Mouse (Mus musculus): ENCODE results near the gene Grxcr1. TPM values are rescaled to one million over a fixed set of nuclear protein-coding genes. Genes with fewer than 3 reads are reported as not detected.

Gene Grxcr1
- polyA plus RNA-seq, 1 experiment from 2014 or later, result not detected

GRCm38 (mm10) chr5:68033345-68033744, 1.7 kb downstream of the Grxcr1 start:
- H3K9ac ChIP-seq, result no peak overlapping the region
- H3K27ac ChIP-seq, result no peak overlapping the region
- no peaks in the 10 kb centered on the region for H3K4me1 ChIP-seq (replicated peaks)
- DNase-seq (no peak), ATAC-seq (ENCODE audit: low read depth) (no peak)
- no peaks in the 10 kb centered on the region for H3K27me3 ChIP-seq
- no peak overlapping the region for H3K4me3 ChIP-seq (replicated peaks)
- no peaks in the 10 kb centered on the region for H3K9me3 ChIP-seq (replicated peaks)
- H3K4me2 ChIP-seq, result no peak overlapping the region
- H3K36me3 ChIP-seq, result no peaks in the 10 kb centered on the region
- WGBS (ENCODE audit: insufficient replicate concordance), result 50% methylated on average over 2 of the region's 2 CpGs

- H3K9ac ChIP-seq, result no peak overlapping the region
- no peaks in the 10 kb centered on the region for H3K27me3 ChIP-seq
- H3K4me2 ChIP-seq, result no peak overlapping the region
- no peaks in the 10 kb centered on the region for H3K4me1 ChIP-seq (replicated peaks)
- no peak overlapping the region for H3K27ac ChIP-seq
- H3K36me3 ChIP-seq, result no peaks in the 10 kb centered on the region
- no peak overlapping the region for H3K4me3 ChIP-seq (replicated peaks)
- ATAC-seq (ENCODE audit: low read depth), result no peak
- WGBS (ENCODE audit: insufficient replicate concordance), result 37% methylated on average over 2 of the region's 2 CpGs
- no peaks in the 10 kb centered on the region for H3K9me3 ChIP-seq (replicated peaks)
- no peak for DNase-seq
Observed at GRCm38 (mm10) chr5:68039077-68039476, 7.4 kb downstream of the Grxcr1 start.

- no peak for DNase-seq
- Histone ChIP-seq H3K27me3 (no peaks in the 10 kb centered on the region), H3K9me3 (replicated peaks) (no peaks in the 10 kb centered on the region), H3K4me2 (no peak overlapping the region), H3K27ac (no peak overlapping the region), H3K4me3 (replicated peaks) (no peak overlapping the region), H3K9ac (no peak overlapping the region), H3K36me3 (no peaks in the 10 kb centered on the region), H3K4me1 (replicated peaks) (no peaks in the 10 kb centered on the region)
- no peak for ATAC-seq (ENCODE audit: low read depth)
- 74% methylated on average over 5 of the region's 5 CpGs for WGBS (ENCODE audit: insufficient replicate concordance)
Observed at GRCm38 (mm10) chr5:68043339-68043738, 11.7 kb downstream of the Grxcr1 start.

GRCm38 (mm10) chr5:68048783-68049182, 17.1 kb downstream of the Grxcr1 start:
- Histone ChIP-seq H3K4me3 (replicated peaks) (no peak overlapping the region), H3K9ac (no peak overlapping the region), H3K9me3 (replicated peaks) (no peaks in the 10 kb centered on the region), H3K36me3 (no peaks in the 10 kb centered on the region), H3K4me2 (no peak overlapping the region), H3K4me1 (replicated peaks) (peaks cover 5% of the 10 kb centered on the region; the same call in 1 of the 2 replicates), H3K27me3 (no peaks in the 10 kb centered on the region), H3K27ac (no peak overlapping the region)
- DNase-seq, result no peak
- no peak for ATAC-seq (ENCODE audit: low read depth)
- WGBS (ENCODE audit: insufficient replicate concordance), result 20% methylated on average over 4 of the region's 4 CpGs

- Histone ChIP-seq H3K27ac (no peak overlapping the region), H3K4me1 (replicated peaks) (peaks cover 5% of the 10 kb centered on the region; the same call in 1 of the 2 replicates), H3K4me2 (no peak overlapping the region), H3K4me3 (replicated peaks) (no peak overlapping the region), H3K36me3 (no peaks in the 10 kb centered on the region), H3K27me3 (no peaks in the 10 kb centered on the region), H3K9ac (no peak overlapping the region), H3K9me3 (replicated peaks) (no peaks in the 10 kb centered on the region)
- ATAC-seq (ENCODE audit: low read depth), result no peak
- no peak for DNase-seq
- 15% methylated on average over 4 of the region's 4 CpGs for WGBS (ENCODE audit: insufficient replicate concordance)
Observed at GRCm38 (mm10) chr5:68049536-68049935, 17.9 kb downstream of the Grxcr1 start.

- H3K27ac ChIP-seq, result no peak overlapping the region
- no peaks in the 10 kb centered on the region for H3K27me3 ChIP-seq
- no peak overlapping the region for H3K4me2 ChIP-seq
- peaks cover 5% of the 10 kb centered on the region; the same call in 1 of the 2 replicates for H3K4me1 ChIP-seq (replicated peaks)
- H3K9ac ChIP-seq, result no peak overlapping the region
- no peaks in the 10 kb centered on the region for H3K9me3 ChIP-seq (replicated peaks)
- DNase-seq, result no peak
- no peak for ATAC-seq (ENCODE audit: low read depth)
- 50% methylated on average over 5 of the region's 5 CpGs for WGBS (ENCODE audit: insufficient replicate concordance)
- no peaks in the 10 kb centered on the region for H3K36me3 ChIP-seq
- no peak overlapping the region for H3K4me3 ChIP-seq (replicated peaks)
Observed at GRCm38 (mm10) chr5:68051101-68051500, 19.5 kb downstream of the Grxcr1 start.

- Histone ChIP-seq H3K4me1 (replicated peaks) (no peaks in the 10 kb centered on the region), H3K27ac (no peak overlapping the region), H3K9me3 (replicated peaks) (no peaks in the 10 kb centered on the region), H3K9ac (no peak overlapping the region), H3K4me2 (no peak overlapping the region), H3K4me3 (replicated peaks) (no peak overlapping the region), H3K36me3 (no peaks in the 10 kb centered on the region), H3K27me3 (no peaks in the 10 kb centered on the region)
- WGBS (ENCODE audit: insufficient replicate concordance), result 59% methylated on average over 3 of the region's 3 CpGs
- DNase-seq, result no peak
- no peak for ATAC-seq (ENCODE audit: low read depth)
Observed at GRCm38 (mm10) chr5:68057574-68057973, 25.9 kb downstream of the Grxcr1 start.

- DNase-seq (no peak), ATAC-seq (ENCODE audit: low read depth) (no peak)
- Histone ChIP-seq H3K27ac (no peak overlapping the region), H3K4me2 (no peak overlapping the region), H3K4me3 (replicated peaks) (no peak overlapping the region), H3K9ac (no peak overlapping the region), H3K4me1 (replicated peaks) (no peaks in the 10 kb centered on the region), H3K36me3 (no peaks in the 10 kb centered on the region), H3K9me3 (replicated peaks) (no peaks in the 10 kb centered on the region), H3K27me3 (no peaks in the 10 kb centered on the region)
- WGBS (ENCODE audit: insufficient replicate concordance), result 58% methylated on average over 4 of the region's 4 CpGs
Observed at GRCm38 (mm10) chr5:68068694-68069093, 37.1 kb downstream of the Grxcr1 start.

GRCm38 (mm10) chr5:68070308-68070707, 38.7 kb downstream of the Grxcr1 start:
- H3K9me3 ChIP-seq (replicated peaks), result no peaks in the 10 kb centered on the region
- H3K9ac ChIP-seq, result no peak overlapping the region
- DNase-seq (no peak), ATAC-seq (ENCODE audit: low read depth) (no peak)
- no peaks in the 10 kb centered on the region for H3K36me3 ChIP-seq
- no peak overlapping the region for H3K4me3 ChIP-seq (replicated peaks)
- no peaks in the 10 kb centered on the region for H3K4me1 ChIP-seq (replicated peaks)
- WGBS (ENCODE audit: insufficient replicate concordance), result 74% methylated on average over 3 of the region's 3 CpGs
- H3K4me2 ChIP-seq, result no peak overlapping the region
- H3K27me3 ChIP-seq, result no peaks in the 10 kb centered on the region
- no peak overlapping the region for H3K27ac ChIP-seq

GRCm38 (mm10) chr5:68071857-68072256, 40.2 kb downstream of the Grxcr1 start:
- no peak overlapping the region for H3K27ac ChIP-seq

GRCm38 (mm10) chr5:68086535-68087098, 55.0 kb downstream of the Grxcr1 start:
- H3K36me3 ChIP-seq, result no peaks in the 10 kb centered on the region
- H3K4me3 ChIP-seq (replicated peaks), result no peak overlapping the region
- H3K27ac ChIP-seq, result no peak overlapping the region
- H3K4me2 ChIP-seq, result no peak overlapping the region
- no peak for DNase-seq
- no peak for ATAC-seq (ENCODE audit: low read depth)
- 55% methylated on average over 7 of the region's 7 CpGs for WGBS (ENCODE audit: insufficient replicate concordance)
- no peaks in the 10 kb centered on the region for H3K9me3 ChIP-seq (replicated peaks)
- no peaks in the 10 kb centered on the region for H3K4me1 ChIP-seq (replicated peaks)
- no peaks in the 10 kb centered on the region for H3K27me3 ChIP-seq
- H3K9ac ChIP-seq, result no peak overlapping the region

More at GRCm38 (mm10) chr5:68071857-68072256, 40.2 kb downstream of the Grxcr1 start:
- H3K4me2 ChIP-seq, result no peak overlapping the region
- no peak for DNase-seq
- 72% methylated on average over 4 of the region's 4 CpGs for WGBS (ENCODE audit: insufficient replicate concordance)
- H3K4me1 ChIP-seq (replicated peaks), result no peaks in the 10 kb centered on the region
- no peak overlapping the region for H3K4me3 ChIP-seq (replicated peaks)
- no peak overlapping the region for H3K9ac ChIP-seq
- H3K9me3 ChIP-seq (replicated peaks), result no peaks in the 10 kb centered on the region
- no peaks in the 10 kb centered on the region for H3K27me3 ChIP-seq
- no peak for ATAC-seq (ENCODE audit: low read depth)
- H3K36me3 ChIP-seq, result no peaks in the 10 kb centered on the region

- H3K9ac ChIP-seq, result no peak overlapping the region
- H3K4me3 ChIP-seq (replicated peaks), result no peak overlapping the region
- H3K36me3 ChIP-seq, result no peaks in the 10 kb centered on the region
- WGBS (ENCODE audit: insufficient replicate concordance), result 51% methylated on average over 3 of the region's 3 CpGs
- no peak for DNase-seq
- ATAC-seq (ENCODE audit: low read depth), result no peak
- no peaks in the 10 kb centered on the region for H3K27me3 ChIP-seq
- H3K9me3 ChIP-seq (replicated peaks), result no peaks in the 10 kb centered on the region
- no peaks in the 10 kb centered on the region for H3K4me1 ChIP-seq (replicated peaks)
- no peak overlapping the region for H3K27ac ChIP-seq
- no peak overlapping the region for H3K4me2 ChIP-seq
Observed at GRCm38 (mm10) chr5:68087174-68087573, 55.5 kb downstream of the Grxcr1 start.

Measured in liver, embryonic 13.5 days (tissue).